In genomic region chr11:100355151-100355951, GRCm38 (mm10) we compare ENCODE assay signal across 8 mouse cellular contexts. TPM values are rescaled to one million over a fixed set of nuclear protein-coding genes. Genes with fewer than 3 reads are reported as not detected.
DNase-seq lines count a peak whose midpoint lies in the region; ATAC-seq and TF ChIP-seq lines count a peak whose summit lies in the region.

No protein-coding gene starts in this region.

- intact Hi-C loops in left cerebral cortex, postnatal 10 days (cut with DNase I): no loop called here

- H3K4me3 ChIP-seq in hindbrain, embryonic 13.5 days: peak overlapping the region; percentile 78
- peak overlapping the region; percentile 70 for H3K4me3 ChIP-seq in spleen, adult 2 months (ENCODE audit: extremely low read depth, insufficient read depth, insufficient read length)

- TF ChIP-seq CTCF in Patski (IDR thresholded peaks at IDR 0.05): no peak
- TF ChIP-seq CTCF in spleen, adult 2 months (IDR thresholded peaks at IDR 0.05; ENCODE audit: extremely low read depth, insufficient read depth, insufficient read length, insufficient replicate concordance): no peak

- in situ Hi-C loops in Patski (cut with MboI; ENCODE audit: low pct_unique_long_range_greater_than_20kb): loop anchor here (5.0 kb wide), 1 partner anchor 112 kb away; no protein-coding TSS in a partner anchor

- peak; percentile 32 for ATAC-seq in Patski
- peak; percentile 40 for ATAC-seq in hindbrain, embryonic 13.5 days (ENCODE audit: low FRiP score)
- ATAC-seq in megakaryocyte progenitor cell, adult 5-6 weeks (replicated peaks; ENCODE audit: poor library complexity): peak; percentile 53

- H3K4me1 ChIP-seq in hindbrain, embryonic 13.5 days (replicated peaks): peaks cover 40% of the 10 kb centered on the region
- no peaks in the 10 kb centered on the region; the same call in 1 of the 2 replicates for H3K4me1 ChIP-seq in spleen, adult 2 months (ENCODE audit: control insufficient read depth, insufficient read depth, insufficient read length)

- peaks cover 12% of the 10 kb centered on the region for H3K36me3 ChIP-seq in hindbrain, embryonic 13.5 days
- H3K36me3 ChIP-seq in spleen, adult 2 months (ENCODE audit: control insufficient read depth, insufficient read depth, low read length): no peaks in the 10 kb centered on the region

- WGBS in hindbrain, embryonic 13.5 days: 1% methylated on average over 53 of the region's 54 CpGs
- WGBS in spleen, adult 2 months: 1% methylated on average over 54 of the region's 54 CpGs

- CTCF ChIA-PET in Patski (lab: Charles Lee): no interaction called here

- DNase-seq in adrenal gland, adult (ENCODE audit: inconsistent age in 2 of 2, low spot score in 1 of 2): peak; percentile 62 to 85
- no peak for DNase-seq in adrenal gland, adult 8-10 months
- DNase-seq in Patski (ENCODE audit: low read depth, low spot score): no peak
- DNase-seq in embryo, embryonic 11 days: peak; percentile 60
- peak; percentile 19 to 76 for DNase-seq in left cerebral cortex, postnatal 10 days (ENCODE audit: extremely low spot score in 1 of 2, low spot score in 2 of 2)
- DNase-seq in spleen, adult 2 months (ENCODE audit: low read depth in 1 of 2, low spot score in 2 of 2): peak; percentile 40 to 66

- H3K9ac ChIP-seq in hindbrain, embryonic 13.5 days: peak overlapping the region; percentile 81

- peak overlapping the region; percentile 49; the same call in 1 of the 2 replicates for H3K27ac ChIP-seq in hindbrain, embryonic 13.5 days
- peak overlapping the region; percentile 21 for H3K27ac ChIP-seq in spleen, adult 2 months (ENCODE audit: insufficient read depth, low read length)

- H3K27me3 ChIP-seq in Patski: peaks cover 5% of the 10 kb centered on the region
- peaks cover 42% of the 10 kb centered on the region for H3K27me3 ChIP-seq in hindbrain, embryonic 13.5 days
- H3K27me3 ChIP-seq in spleen, adult 2 months (ENCODE audit: control insufficient read depth, insufficient read depth, low read length): peaks cover 11% of the 10 kb centered on the region

- no peaks in the 10 kb centered on the region for H3K9me3 ChIP-seq in hindbrain, embryonic 13.5 days

- POLR2A ChIA-PET in Patski (lab: Charles Lee): interaction anchor here (0.6 to 1.1 kb wide), 5 partner anchors 12 to 271 kb away, joined by 3 to 4 read pairs (median 4); no protein-coding TSS in a partner anchor

- peak overlapping the region; percentile 99 for H3K4me2 ChIP-seq in hindbrain, embryonic 13.5 days

- TF ChIP-seq POLR2A in spleen, adult 2 months (IDR thresholded peaks at IDR 0.05; ENCODE audit: low read depth, low read length): no peak

RNA-seq across cellular contexts. Expression of gene Hap1, which starts 0.6 kb away (rescaled TPM):
- total RNA-seq in adrenal gland, adult 8-10 months (2022): 100 to 1,000 TPM in 2 of 4 experiments, 10 to 100 TPM in 2; 50.2 to 117 (median 83.7) TPM
- polyA plus RNA-seq in Patski (2021): 23.9 TPM
- 94.1 and 94.4 TPM in 2 replicates for polyA plus RNA-seq in hindbrain, embryonic 13.5 days (2015; fragmentation: Nextera tagmentation; extraction: Ambion mirVana)
- 100 to 1,000 TPM; 109 to 139 TPM for total RNA-seq in left cerebral cortex, postnatal 10 days (2021)
- total RNA-seq in megakaryocyte progenitor cell, adult 5-6 weeks (2015): not detected in 2 replicates
- not detected in 2 replicates for total RNA-seq in megakaryocyte progenitor cell, adult 5-6 weeks (2017)
- 22.0 and 24.7 TPM in 2 replicates for polyA plus RNA-seq in spleen, adult 2 months (2012; rRNA removed)

RNA-seq across cellular contexts. Expression of gene Gast, which starts 21.1 kb away (rescaled TPM):
- not detected for total RNA-seq in adrenal gland, adult 8-10 months (2022)
- polyA plus RNA-seq in Patski (2021): not detected
- 0.66 and 1.7 TPM in 2 replicates for polyA plus RNA-seq in hindbrain, embryonic 13.5 days (2015; fragmentation: Nextera tagmentation; extraction: Ambion mirVana)
- not detected for total RNA-seq in left cerebral cortex, postnatal 10 days (2021)
- total RNA-seq in megakaryocyte progenitor cell, adult 5-6 weeks (2015): not detected in 2 replicates
- not detected in 2 replicates for total RNA-seq in megakaryocyte progenitor cell, adult 5-6 weeks (2017)
- polyA plus RNA-seq in spleen, adult 2 months (2012; rRNA removed): not detected in 2 replicates

RNA-seq across cellular contexts. Expression of gene Eif1, which starts 35.7 kb away (rescaled TPM):
- total RNA-seq in adrenal gland, adult 8-10 months (2022): 1,000 to 10,000 TPM in 3 of 4 experiments, 100 to 1,000 TPM in 1; 987 to 1,365 (median 1,077) TPM
- 674 TPM for polyA plus RNA-seq in Patski (2021)
- 1,398 and 1,436 TPM in 2 replicates for polyA plus RNA-seq in hindbrain, embryonic 13.5 days (2015; fragmentation: Nextera tagmentation; extraction: Ambion mirVana)
- 100 to 1,000 TPM; 770 to 774 TPM for total RNA-seq in left cerebral cortex, postnatal 10 days (2021)
- 1,262 and 1,322 TPM in 2 replicates for total RNA-seq in megakaryocyte progenitor cell, adult 5-6 weeks (2015)
- total RNA-seq in megakaryocyte progenitor cell, adult 5-6 weeks (2017): 95.6 and 142 TPM in 2 replicates
- 74.0 and 83.2 TPM in 2 replicates for polyA plus RNA-seq in spleen, adult 2 months (2012; rRNA removed)

RNA-seq across cellular contexts. Expression of gene Jup, which starts 42.2 kb away (rescaled TPM):
- total RNA-seq in adrenal gland, adult 8-10 months (2022): 100 to 1,000 TPM in 1 of 4 experiments, 10 to 100 TPM in 3; 57.5 to 101 (median 82.0) TPM
- polyA plus RNA-seq in Patski (2021): 71.6 TPM
- 65.5 and 73.9 TPM in 2 replicates for polyA plus RNA-seq in hindbrain, embryonic 13.5 days (2015; fragmentation: Nextera tagmentation; extraction: Ambion mirVana)
- 10 to 100 TPM; 46.3 to 49.9 TPM for total RNA-seq in left cerebral cortex, postnatal 10 days (2021)
- total RNA-seq in megakaryocyte progenitor cell, adult 5-6 weeks (2015): 1.5 and 4.0 TPM in 2 replicates
- total RNA-seq in megakaryocyte progenitor cell, adult 5-6 weeks (2017): 1.4 and 2.5 TPM in 2 replicates
- 84.5 and 91.6 TPM in 2 replicates for polyA plus RNA-seq in spleen, adult 2 months (2012; rRNA removed)

RNA-seq across cellular contexts. Expression of gene P3h4, which starts 59.3 kb away (rescaled TPM):
- 10 to 100 TPM; 28.4 to 63.1 (median 42.6) TPM for total RNA-seq in adrenal gland, adult 8-10 months (2022)
- polyA plus RNA-seq in Patski (2021): 29.1 TPM
- 17.6 and 20.2 TPM in 2 replicates for polyA plus RNA-seq in hindbrain, embryonic 13.5 days (2015; fragmentation: Nextera tagmentation; extraction: Ambion mirVana)
- 1 to 10 TPM; 6.7 to 7.1 TPM for total RNA-seq in left cerebral cortex, postnatal 10 days (2021)
- total RNA-seq in megakaryocyte progenitor cell, adult 5-6 weeks (2015): 0.05 TPM in 1 of 2 replicates, not detected in the other
- total RNA-seq in megakaryocyte progenitor cell, adult 5-6 weeks (2017): 0.08 TPM in 1 of 2 replicates, not detected in the other
- 6.7 and 11.1 TPM in 2 replicates for polyA plus RNA-seq in spleen, adult 2 months (2012; rRNA removed)

Comparison
In these comparisons a context has a peak if more than half of its experiments do, and no peak if none do; other contexts are left out.
1. DNase-seq: peak in adrenal gland, adult (2 of 2), embryo, embryonic 11 days (single experiment), left cerebral cortex, postnatal 10 days (2 of 2) and spleen, adult 2 months (2 of 2); none in adrenal gland, adult 8-10 months (single experiment) and Patski (single experiment).
2. RNA of gene Hap1, which starts 0.6 kb away (total RNA-seq): 109 to 139 TPM in left cerebral cortex, postnatal 10 days and 50.2 to 117 TPM in adrenal gland, adult 8-10 months; not detected in megakaryocyte progenitor cell, adult 5-6 weeks; every median in the first group is over 10 times any median in the second.
3. Peak in every context shown above with its lines, with median percentiles within 50 percentile points of each other: ATAC-seq.